Mouse (Mus musculus): ENCODE results near the gene Shoc2.

GRCm38 (mm10) chr19:53898498-53898897 lies 45.6 kb upstream of the Shoc2 start:
- TF ChIP-seq CTCF (conservative IDR thresholded peaks at IDR 0.05; ENCODE audit: insufficient read depth, insufficient read length, low read depth, low read length), result no peak
- no peak for TF ChIP-seq POLR2A (IDR thresholded peaks at IDR 0.05; ENCODE audit: low read depth, low read length)

All from kidney, adult 2 months (tissue).